Mouse (Mus musculus) brain, embryonic 14.5 days (tissue): ENCODE measurements around the gene Hoxa13.

Source experiments
- CTCF ChIP-seq: fragments of 200-500 bp; IDR thresholded peaks from 2 replicates; pipeline ENCODE4 v1.5.1; 2012; ENCODE audit warnings: inconsistent platforms, mild to moderate bottlenecking, moderate library complexity, borderline replicate concordance; ENCODE audit not compliant: insufficient read depth, insufficient read length; ENCODE audit errors: extremely low read depth
- POLR2A ChIP-seq: fragments of 200-500 bp; IDR thresholded peaks from 2 replicates; pipeline ENCODE4 v1.6.1; 2012; ENCODE audit warnings: mild to moderate bottlenecking, inconsistent platforms, borderline replicate concordance; ENCODE audit not compliant: poor library complexity, insufficient read depth, insufficient read length, severe bottlenecking; ENCODE audit errors: extremely low read depth

- TF ChIP-seq CTCF (no peak), POLR2A (no peak)
These were observed 26.9 kb downstream of the Hoxa13 start for GRCm38 (mm10) chr6:52233546-52234427.
